Mouse (Mus musculus): ENCODE results near the gene Plce1. TPM values are rescaled to one million over a fixed set of nuclear protein-coding genes. Genes with fewer than 3 reads are reported as not detected.

Gene Plce1
- total and polyA plus RNA-seq, 3 experiments, result not detected

- H3K79me2 ChIP-seq (ENCODE audit: control insufficient read depth, insufficient read depth, low read length, poor library complexity), result no peaks in the 10 kb centered on the region
- H3K9ac ChIP-seq (ENCODE audit: control insufficient read depth, low read depth, low read length, poor library complexity, severe bottlenecking), result no peak overlapping the region
- no peaks in the 10 kb centered on the region for H3K4me1 ChIP-seq (ENCODE audit: control insufficient read depth in 1 of 2, insufficient read depth in 2 of 2, low read length in 2 of 2)
- no peak for DNase-seq (ENCODE audit: low read depth, low spot score)
- no peak overlapping the region for H3K4me3 ChIP-seq (ENCODE audit: control insufficient read depth in 1 of 2, insufficient read depth in 1 of 2, low read depth in 2 of 2, low read length in 2 of 2)
- no peaks in the 10 kb centered on the region for H3K27me3 ChIP-seq (ENCODE audit: control insufficient read depth in 1 of 2, insufficient read depth in 2 of 2, low read length in 2 of 2)
- TF ChIP-seq UBTF (IDR thresholded peaks at IDR 0.05; ENCODE audit: borderline replicate concordance, insufficient read depth, low read depth, low read length), result no peak
- TF ChIP-seq BHLHE40 (IDR thresholded peaks at IDR 0.05; ENCODE audit: borderline replicate concordance, low read depth, low read length), result no peak
- no peak for TF ChIP-seq RAD21 (IDR thresholded peaks at IDR 0.05; ENCODE audit: low read depth, low read length)
- TF ChIP-seq JUND (IDR thresholded peaks at IDR 0.05; ENCODE audit: low read depth, low read length), result no peak
- no peak for TF ChIP-seq CHD2 (IDR thresholded peaks at IDR 0.05; ENCODE audit: low read length)
- no peak for TF ChIP-seq TBP (IDR thresholded peaks at IDR 0.05; ENCODE audit: low read depth, low read length)
- TF ChIP-seq CTCF (IDR thresholded peaks at IDR 0.05 in 2 of 3, conservative IDR thresholded peaks at IDR 0.05 in 1 of 3; ENCODE audit: control insufficient read depth in 1 of 3, insufficient read depth in 1 of 3, low read depth in 2 of 3, low read length in 3 of 3, poor library complexity in 1 of 3, severe bottlenecking in 1 of 3), result no peak
- TF ChIP-seq MAZ (IDR thresholded peaks at IDR 0.05; ENCODE audit: low read depth, low read length), result no peak
- no peak for TF ChIP-seq RCOR1 (IDR thresholded peaks at IDR 0.05; ENCODE audit: low read depth, low read length)
- TF ChIP-seq MAX (IDR thresholded peaks at IDR 0.05; ENCODE audit: low read length), result no peak
- TF ChIP-seq ELF1 (IDR thresholded peaks at IDR 0.05; ENCODE audit: low read depth, low read length), result no peak
- TF ChIP-seq MAFK (IDR thresholded peaks at IDR 0.05; ENCODE audit: borderline replicate concordance, low read depth, low read length), result no peak
- no peak for TF ChIP-seq CHD1 (IDR thresholded peaks at IDR 0.05; ENCODE audit: low read depth, low read length)
- no peak for TF ChIP-seq ZKSCAN1 (IDR thresholded peaks at IDR 0.05; ENCODE audit: low read depth, low read length)
- TF ChIP-seq USF1 (IDR thresholded peaks at IDR 0.05; ENCODE audit: low read depth, low read length), result no peak
- TF ChIP-seq E2F4 (IDR thresholded peaks at IDR 0.05; ENCODE audit: borderline replicate concordance, low read depth, low read length), result no peak
- TF ChIP-seq TCF12 (IDR thresholded peaks at IDR 0.05; ENCODE audit: low read depth, low read length), result no peak
- no peak for TF ChIP-seq ETS1 (IDR thresholded peaks at IDR 0.05; ENCODE audit: low read depth, low read length)
- H3K27ac ChIP-seq (ENCODE audit: control insufficient read depth, low read depth, low read length), result no peak overlapping the region
- no peaks in the 10 kb centered on the region for H3K36me3 ChIP-seq (ENCODE audit: control insufficient read depth in 1 of 2, insufficient read depth in 2 of 2, low read length in 2 of 2)
- H3K9me3 ChIP-seq (replicated peaks; ENCODE audit: insufficient read depth, low read length), result no peaks in the 10 kb centered on the region
These were observed 191.2 kb downstream of the Plce1 start for GRCm38 (mm10) chr19:38672015-38672600.

GRCm38 (mm10) chr19:38673936-38674335 is 193.0 kb downstream of the Plce1 start:
- Histone ChIP-seq H3K4me1 (ENCODE audit: control insufficient read depth in 1 of 2, insufficient read depth in 2 of 2, low read length in 2 of 2) (no peaks in the 10 kb centered on the region), H3K27me3 (ENCODE audit: control insufficient read depth in 1 of 2, insufficient read depth in 2 of 2, low read length in 2 of 2) (peaks cover 0 to 2% of the 10 kb centered on the region in 2 experiments; a peak in 1 of 4 replicates), H3K27ac (ENCODE audit: control insufficient read depth, low read depth, low read length) (no peak overlapping the region), H3K36me3 (ENCODE audit: control insufficient read depth in 1 of 2, insufficient read depth in 2 of 2, low read length in 2 of 2) (no peaks in the 10 kb centered on the region), H3K9ac (ENCODE audit: control insufficient read depth, low read depth, low read length, poor library complexity, severe bottlenecking) (no peak overlapping the region), H3K4me3 (ENCODE audit: control insufficient read depth in 1 of 2, insufficient read depth in 1 of 2, low read depth in 2 of 2, low read length in 2 of 2) (no peak overlapping the region), H3K79me2 (ENCODE audit: control insufficient read depth, insufficient read depth, low read length, poor library complexity) (no peaks in the 10 kb centered on the region), H3K9me3 (replicated peaks; ENCODE audit: insufficient read depth, low read length) (no peaks in the 10 kb centered on the region)
- no peak for TF ChIP-seq BHLHE40 (IDR thresholded peaks at IDR 0.05; ENCODE audit: borderline replicate concordance, low read depth, low read length)
- TF ChIP-seq MAFK (IDR thresholded peaks at IDR 0.05; ENCODE audit: borderline replicate concordance, low read depth, low read length), result no peak
- no peak for TF ChIP-seq POLR2A (IDR thresholded peaks at IDR 0.05; ENCODE audit: control insufficient read depth in 1 of 2, insufficient read depth in 1 of 2, low read depth in 1 of 2, low read length in 2 of 2, poor library complexity in 1 of 2)
- TF ChIP-seq EP300 (IDR thresholded peaks at IDR 0.05; ENCODE audit: low read depth in 1 of 2, low read length in 2 of 2), result no peak
- no peak for TF ChIP-seq MAX (IDR thresholded peaks at IDR 0.05; ENCODE audit: low read length)
- TF ChIP-seq MXI1 (IDR thresholded peaks at IDR 0.05; ENCODE audit: low read depth, low read length), result no peak
- TF ChIP-seq USF2 (IDR thresholded peaks at IDR 0.05; ENCODE audit: borderline replicate concordance in 1 of 2, insufficient read depth in 1 of 2, low read depth in 1 of 2, low read length in 2 of 2), result no peak
- TF ChIP-seq MEF2A (IDR thresholded peaks at IDR 0.05; ENCODE audit: extremely low read depth, insufficient replicate concordance, low read depth, low read length, poor library complexity, severe bottlenecking), result no peak
- no peak for TF ChIP-seq KAT2A (conservative IDR thresholded peaks at IDR 0.05; ENCODE audit: low read depth, low read length)
- TF ChIP-seq ZC3H11A (IDR thresholded peaks at IDR 0.05; ENCODE audit: low read depth, low read length), result no peak
- DNase-seq (ENCODE audit: low read depth, low spot score), result no peak
